Mouse (Mus musculus): ENCODE measurements around the gene Hcls1.

Hcls1 gene

GRCm38 (mm10) chr16:36930231-36931136 lies 4.3 kb upstream of the Hcls1 start:
- DNase-seq (ENCODE audit: low spot score in 2 of 2), result no peak

- no peak for DNase-seq (ENCODE audit: low spot score in 2 of 2)
Observed at GRCm38 (mm10) chr16:36931381-36931780, 3.4 kb upstream of the Hcls1 start.

- no peak for DNase-seq (ENCODE audit: low spot score in 2 of 2)
Observed at GRCm38 (mm10) chr16:36931976-36932375, 2.8 kb upstream of the Hcls1 start.

- no peak for DNase-seq (ENCODE audit: low spot score in 2 of 2)
Observed at GRCm38 (mm10) chr16:36932546-36932945, 2.2 kb upstream of the Hcls1 start.

GRCm38 (mm10) chr16:36934131-36934840 lies 497 bp upstream of the Hcls1 start:
- DNase-seq (ENCODE audit: low spot score in 2 of 2), result no peak

- no peak for DNase-seq (ENCODE audit: low spot score in 2 of 2)
Observed at GRCm38 (mm10) chr16:36935814-36936213, 1.0 kb downstream of the Hcls1 start.

GRCm38 (mm10) chr16:36941137-36941727 lies 6.4 kb downstream of the Hcls1 start:
- no peak for DNase-seq (ENCODE audit: low spot score in 2 of 2)

- DNase-seq (ENCODE audit: low spot score in 2 of 2), result no peak
Observed at GRCm38 (mm10) chr16:36941895-36942294, 7.1 kb downstream of the Hcls1 start.

GRCm38 (mm10) chr16:36943591-36943990 lies 8.8 kb downstream of the Hcls1 start:
- no peak for DNase-seq (ENCODE audit: low spot score in 2 of 2)

- no peak for DNase-seq (ENCODE audit: low spot score in 2 of 2)
Observed at GRCm38 (mm10) chr16:36944895-36945424, 10.2 kb downstream of the Hcls1 start.

- DNase-seq (ENCODE audit: low spot score in 2 of 2), result no peak
Observed at GRCm38 (mm10) chr16:36946459-36947159, 11.8 kb downstream of the Hcls1 start.

- no peak for DNase-seq (ENCODE audit: low spot score in 2 of 2)
Observed at GRCm38 (mm10) chr16:36947646-36948197, 12.9 kb downstream of the Hcls1 start.

- DNase-seq (ENCODE audit: low spot score in 2 of 2), result no peak
Observed at GRCm38 (mm10) chr16:36949614-36950336, 15.0 kb downstream of the Hcls1 start.

GRCm38 (mm10) chr16:36951029-36951428 lies 16.2 kb downstream of the Hcls1 start:
- no peak for DNase-seq (ENCODE audit: low spot score in 2 of 2)

GRCm38 (mm10) chr16:36955106-36955505 lies 20.3 kb downstream of the Hcls1 start:
- DNase-seq (ENCODE audit: low spot score in 2 of 2), result no peak

GRCm38 (mm10) chr16:36963415-36963814 lies 28.6 kb downstream of the Hcls1 start:
- peak in 1 of 2 experiments; percentile 23 for DNase-seq (ENCODE audit: low spot score in 2 of 2)

- no peak for DNase-seq (ENCODE audit: low spot score in 2 of 2)
Observed at GRCm38 (mm10) chr16:36979127-36979526, 44.3 kb downstream of the Hcls1 start.

- no peak for DNase-seq (ENCODE audit: low spot score in 2 of 2)
Observed at GRCm38 (mm10) chr16:36983796-36984195, 49.0 kb downstream of the Hcls1 start.

- no peak for DNase-seq (ENCODE audit: low spot score in 2 of 2)
Observed at GRCm38 (mm10) chr16:36985636-36986042, 50.9 kb downstream of the Hcls1 start.

- DNase-seq (ENCODE audit: low spot score in 2 of 2), result no peak
Observed at GRCm38 (mm10) chr16:36987399-36987798, 52.6 kb downstream of the Hcls1 start.

GRCm38 (mm10) chr16:36988066-36988465 lies 53.3 kb downstream of the Hcls1 start:
- no peak for DNase-seq (ENCODE audit: low spot score in 2 of 2)
